Mouse (Mus musculus): Measurements from ENCODE around the gene Coq4. TPM values are rescaled to one million over a fixed set of nuclear protein-coding genes. Genes with fewer than 3 reads are reported as not detected.

Coq4 gene
- total and polyA plus RNA-seq, 3 experiments = 23.5 to 33.2 TPM; not detected in 1

GRCm38 (mm10) chr2:29741207-29741606 is 46.1 kb upstream of the Coq4 start:
- Histone ChIP-seq H3K9me3 (replicated peaks; ENCODE audit: insufficient read depth, low read length) (no peaks in the 10 kb centered on the region), H3K79me2 (ENCODE audit: control insufficient read depth, insufficient read depth, low read length, poor library complexity) (no peaks in the 10 kb centered on the region), H3K36me3 (ENCODE audit: control insufficient read depth in 1 of 2, insufficient read depth in 2 of 2, low read length in 2 of 2) (no peaks in the 10 kb centered on the region; a peak in 1 of 4 replicates), H3K4me1 (ENCODE audit: control insufficient read depth in 1 of 2, insufficient read depth in 2 of 2, low read length in 2 of 2) (no peaks in the 10 kb centered on the region), H3K4me3 (ENCODE audit: control insufficient read depth in 1 of 2, insufficient read depth in 1 of 2, low read depth in 2 of 2, low read length in 2 of 2) (no peak overlapping the region), H3K27ac (ENCODE audit: control insufficient read depth, low read depth, low read length) (no peak overlapping the region), H3K27me3 (ENCODE audit: control insufficient read depth in 1 of 2, insufficient read depth in 2 of 2, low read length in 2 of 2) (no peaks in the 10 kb centered on the region), H3K9ac (ENCODE audit: control insufficient read depth, low read depth, low read length, poor library complexity, severe bottlenecking) (no peak overlapping the region)
- DNase-seq (ENCODE audit: low read depth, low spot score) = peak; percentile 19
- TF ChIP-seq BHLHE40 (IDR thresholded peaks at IDR 0.05; ENCODE audit: borderline replicate concordance, low read depth, low read length) (no peak), RAD21 (IDR thresholded peaks at IDR 0.05; ENCODE audit: low read depth, low read length) (no peak), GABPA (IDR thresholded peaks at IDR 0.05; ENCODE audit: low read depth, low read length) (no peak), POLR2AphosphoS2 (IDR thresholded peaks at IDR 0.05; ENCODE audit: low read length) (0 out of 2 replicates have a peak, but pooled peaks have one; percentile 30), NRF1 (IDR thresholded peaks at IDR 0.05; ENCODE audit: insufficient read depth, low read depth, low read length, poor library complexity, severe bottlenecking) (no peak), GATA1 (IDR thresholded peaks at IDR 0.05; ENCODE audit: low read depth, low read length) (no peak), USF2 (IDR thresholded peaks at IDR 0.05; ENCODE audit: borderline replicate concordance in 1 of 2, insufficient read depth in 1 of 2, low read depth in 1 of 2, low read length in 2 of 2) (no peak), ZKSCAN1 (IDR thresholded peaks at IDR 0.05; ENCODE audit: low read depth, low read length) (no peak), TBP (IDR thresholded peaks at IDR 0.05; ENCODE audit: low read depth, low read length) (peak; percentile 94)

GRCm38 (mm10) chr2:29744256-29744655 is 43.0 kb upstream of the Coq4 start:
- Histone ChIP-seq H3K9me3 (replicated peaks; ENCODE audit: insufficient read depth, low read length) (no peaks in the 10 kb centered on the region), H3K79me2 (ENCODE audit: control insufficient read depth, insufficient read depth, low read length, poor library complexity) (no peaks in the 10 kb centered on the region), H3K9ac (ENCODE audit: control insufficient read depth, low read depth, low read length, poor library complexity, severe bottlenecking) (no peak overlapping the region), H3K36me3 (ENCODE audit: control insufficient read depth in 1 of 2, insufficient read depth in 2 of 2, low read length in 2 of 2) (no peaks in the 10 kb centered on the region), H3K4me3 (ENCODE audit: control insufficient read depth in 1 of 2, insufficient read depth in 1 of 2, low read depth in 2 of 2, low read length in 2 of 2) (no peak overlapping the region), H3K4me1 (ENCODE audit: control insufficient read depth in 1 of 2, insufficient read depth in 2 of 2, low read length in 2 of 2) (no peaks in the 10 kb centered on the region), H3K27ac (ENCODE audit: control insufficient read depth, low read depth, low read length) (no peak overlapping the region), H3K27me3 (ENCODE audit: control insufficient read depth in 1 of 2, insufficient read depth in 2 of 2, low read length in 2 of 2) (no peaks in the 10 kb centered on the region)
- TF ChIP-seq ZMIZ1 (IDR thresholded peaks at IDR 0.05; ENCODE audit: low read depth, low read length) = no peak
- no peak for TF ChIP-seq TCF12 (IDR thresholded peaks at IDR 0.05; ENCODE audit: low read depth, low read length)
- no peak for TF ChIP-seq CHD1 (IDR thresholded peaks at IDR 0.05; ENCODE audit: low read depth, low read length)
- DNase-seq (ENCODE audit: low read depth, low spot score) = no peak

- H3K79me2 ChIP-seq (ENCODE audit: control insufficient read depth, insufficient read depth, low read length, poor library complexity) = no peaks in the 10 kb centered on the region
- H3K9me3 ChIP-seq (replicated peaks; ENCODE audit: insufficient read depth, low read length) = no peaks in the 10 kb centered on the region
- TF ChIP-seq USF2 (IDR thresholded peaks at IDR 0.05; ENCODE audit: borderline replicate concordance in 1 of 2, insufficient read depth in 1 of 2, low read depth in 1 of 2, low read length in 2 of 2) = no peak
- no peak for TF ChIP-seq MYC (IDR thresholded peaks at IDR 0.05; ENCODE audit: low read depth, low read length)
- TF ChIP-seq CHD2 (IDR thresholded peaks at IDR 0.05; ENCODE audit: low read length) = no peak
- TF ChIP-seq SMC3 (IDR thresholded peaks at IDR 0.05; ENCODE audit: low read depth, low read length) = no peak
- TF ChIP-seq ELF1 (IDR thresholded peaks at IDR 0.05; ENCODE audit: low read depth, low read length) = no peak
- no peak for TF ChIP-seq SIN3A (IDR thresholded peaks at IDR 0.05; ENCODE audit: low read length)
- no peak for TF ChIP-seq JUND (IDR thresholded peaks at IDR 0.05; ENCODE audit: low read depth, low read length)
- no peak for TF ChIP-seq MXI1 (IDR thresholded peaks at IDR 0.05; ENCODE audit: low read depth, low read length)
- TF ChIP-seq NRF1 (IDR thresholded peaks at IDR 0.05; ENCODE audit: insufficient read depth, low read depth, low read length, poor library complexity, severe bottlenecking) = no peak
- TF ChIP-seq HCFC1 (IDR thresholded peaks at IDR 0.05; ENCODE audit: low read depth, low read length) = no peak
- no peak for TF ChIP-seq ZC3H11A (IDR thresholded peaks at IDR 0.05; ENCODE audit: low read depth, low read length)
- no peak overlapping the region for H3K9ac ChIP-seq (ENCODE audit: control insufficient read depth, low read depth, low read length, poor library complexity, severe bottlenecking)
- H3K4me3 ChIP-seq (ENCODE audit: control insufficient read depth in 1 of 2, insufficient read depth in 1 of 2, low read depth in 2 of 2, low read length in 2 of 2) = no peak overlapping the region
- H3K27me3 ChIP-seq (ENCODE audit: control insufficient read depth in 1 of 2, insufficient read depth in 2 of 2, low read length in 2 of 2) = no peaks in the 10 kb centered on the region
- DNase-seq (ENCODE audit: low read depth, low spot score) = no peak
- H3K4me1 ChIP-seq (ENCODE audit: control insufficient read depth in 1 of 2, insufficient read depth in 2 of 2, low read length in 2 of 2) = no peaks in the 10 kb centered on the region
- H3K36me3 ChIP-seq (ENCODE audit: control insufficient read depth in 1 of 2, insufficient read depth in 2 of 2, low read length in 2 of 2) = no peaks in the 10 kb centered on the region
- H3K27ac ChIP-seq (ENCODE audit: control insufficient read depth, low read depth, low read length) = no peak overlapping the region
These were observed 40.0 kb upstream of the Coq4 start for GRCm38 (mm10) chr2:29747188-29747782.

Data from MEL (cell line).